Mouse (Mus musculus): ENCODE results near the gene Lrrc28.

GRCm38 (mm10) chr7:67477996-67478395, 167.1 kb downstream of the Lrrc28 start:
- TF ChIP-seq RCOR1 (IDR thresholded peaks at IDR 0.05; ENCODE audit: low read depth, low read length) (no peak), MEF2A (IDR thresholded peaks at IDR 0.05; ENCODE audit: extremely low read depth, insufficient replicate concordance, low read depth, low read length, poor library complexity, severe bottlenecking) (no peak), USF1 (IDR thresholded peaks at IDR 0.05; ENCODE audit: low read depth, low read length) (no peak), ZC3H11A (IDR thresholded peaks at IDR 0.05; ENCODE audit: low read depth, low read length) (no peak), CHD2 (IDR thresholded peaks at IDR 0.05; ENCODE audit: low read length) (no peak)
